Mouse (Mus musculus) gastrocnemius, adult 8-10 months (tissue): ENCODE measurements around the gene Spi1. TPM values are rescaled to one million over a fixed set of nuclear protein-coding genes. Genes with fewer than 3 reads are reported as not detected.
"Not testable (repeated sequence)": the region's sequence is repeated elsewhere in the genome, so short reads cannot be mapped to it uniquely, and the experiment has no call there.

Source experiments
- DNase-seq, 2 experiments: peaks; one replicate each; pipeline ENCODE4 v3.0.0; 2022; ENCODE audit warnings: low spot score in 2 of 2
- total RNA-seq, 4 experiments: library from RNA; stranded (reverse); gene quantifications; 2 replicates each; pipeline ENCODE4 v1.2.4; 2022

Spi1 gene
- total RNA-seq, 4 experiments from 2014 or later = 0.40 to 0.56 (median 0.44) TPM; not detected in 1

DNA sequence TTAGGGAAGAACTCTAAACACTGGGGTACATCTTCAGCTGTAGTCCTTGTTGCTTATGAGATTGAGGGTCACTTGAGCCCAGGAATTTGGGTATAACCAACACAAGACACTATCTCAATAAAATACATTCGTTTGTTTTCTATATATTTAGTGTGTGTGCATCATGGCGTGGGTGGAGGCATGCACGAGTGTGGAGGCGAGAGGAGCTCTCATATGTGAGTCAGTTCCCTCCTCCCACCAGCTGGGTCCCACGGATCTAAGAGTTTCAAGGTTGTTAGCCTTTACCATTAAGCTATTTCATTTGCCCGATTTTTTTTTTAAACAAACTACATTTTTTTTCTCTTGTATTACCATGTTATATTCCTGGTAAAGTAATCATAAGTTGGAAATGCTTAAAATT is 8.6 kb downstream of the Spi1 start:
- no peak for DNase-seq

DNA sequence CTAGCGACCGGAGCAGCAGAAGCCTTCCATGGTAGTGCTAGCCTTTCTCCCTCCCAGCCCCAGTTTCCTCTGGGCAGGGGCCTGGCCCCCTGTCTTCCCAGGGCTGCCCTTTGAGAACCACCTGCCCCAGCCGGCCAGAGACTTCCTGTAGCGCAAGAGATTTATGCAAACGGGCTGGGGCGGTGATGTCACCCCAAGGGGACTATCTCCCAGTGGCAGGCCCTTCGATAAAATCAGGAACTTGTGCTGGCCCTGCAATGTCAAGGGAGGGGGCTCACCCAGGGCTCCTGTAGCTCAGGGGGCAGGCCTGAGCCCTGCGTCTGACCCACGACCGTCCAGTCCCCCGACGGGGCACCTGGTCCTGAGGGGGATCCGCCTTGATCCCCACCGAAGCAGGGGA is 14.3 kb downstream of the Spi1 start:
- no peak for DNase-seq

DNA sequence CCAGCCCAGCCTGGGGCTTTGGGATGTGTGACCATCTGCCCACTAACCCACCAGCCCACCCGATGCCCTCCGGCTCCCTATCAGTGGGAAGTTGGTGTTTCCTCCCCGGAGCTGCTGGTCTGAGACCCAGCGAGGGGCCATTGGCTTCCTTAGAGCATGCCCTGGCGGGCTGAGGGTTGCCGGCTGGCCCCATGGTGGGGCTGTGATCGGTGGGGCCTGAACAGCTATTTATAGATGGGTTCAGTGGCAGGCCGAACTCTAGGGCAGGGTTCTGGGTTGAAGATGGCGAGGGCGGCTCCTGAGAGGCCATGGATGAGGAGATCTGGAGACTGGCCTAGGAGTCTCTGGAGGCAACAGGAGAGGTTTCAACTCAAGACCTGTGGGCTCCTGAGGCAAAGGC is 14.8 kb downstream of the Spi1 start:
- no peak for DNase-seq

DNA sequence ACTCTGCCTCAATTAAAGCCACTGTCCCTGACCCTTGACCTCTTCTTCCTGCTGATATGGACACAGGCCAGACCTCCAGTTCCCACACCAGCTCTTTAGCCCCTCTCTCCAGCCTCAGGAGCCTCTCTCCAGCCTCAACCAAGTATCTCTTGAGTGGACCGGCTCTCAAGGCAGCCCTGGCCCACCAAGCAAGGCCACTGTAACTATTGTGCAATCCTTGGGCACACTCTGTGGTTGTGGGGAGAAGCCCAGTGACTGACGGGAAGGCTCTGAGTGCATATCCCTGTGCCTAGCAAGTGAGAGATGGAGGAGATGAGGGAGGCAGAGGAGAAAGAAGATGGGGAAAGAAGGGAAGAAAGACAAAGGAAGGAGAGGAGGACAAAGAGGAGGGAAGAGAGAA is 16.0 kb downstream of the Spi1 start:
- no peak for DNase-seq

DNA sequence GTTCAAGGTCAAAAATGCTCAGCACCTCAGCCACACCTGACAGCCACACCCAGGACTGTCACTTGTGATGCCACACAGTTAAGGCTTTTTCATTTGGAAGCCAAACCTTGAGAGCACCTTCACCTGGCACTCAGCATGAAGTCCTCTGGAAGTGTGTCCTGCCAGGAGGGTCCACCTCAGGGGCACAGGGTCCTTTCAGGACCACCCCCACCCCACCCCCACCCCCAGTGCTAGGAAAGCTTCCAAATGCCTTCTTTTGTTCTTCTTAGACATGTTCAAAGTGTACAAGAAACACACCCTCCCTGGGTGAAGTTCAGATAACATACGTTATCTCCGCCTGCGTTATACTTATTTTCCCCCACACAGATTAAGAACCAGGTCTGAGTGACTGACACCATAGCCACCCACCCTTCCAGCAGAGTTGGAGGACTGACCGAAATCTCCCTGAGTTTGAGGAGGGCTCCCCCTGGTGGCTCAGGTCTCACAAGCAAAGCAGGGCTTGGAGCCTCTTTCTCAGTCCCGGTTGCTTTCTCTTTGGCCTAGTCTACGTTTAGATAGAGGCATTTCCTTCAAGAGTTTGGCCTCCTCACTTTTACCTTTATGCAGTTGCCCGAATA is 19.0 kb downstream of the Spi1 start:
- DNase-seq = peak; percentile 84 to 88

DNA sequence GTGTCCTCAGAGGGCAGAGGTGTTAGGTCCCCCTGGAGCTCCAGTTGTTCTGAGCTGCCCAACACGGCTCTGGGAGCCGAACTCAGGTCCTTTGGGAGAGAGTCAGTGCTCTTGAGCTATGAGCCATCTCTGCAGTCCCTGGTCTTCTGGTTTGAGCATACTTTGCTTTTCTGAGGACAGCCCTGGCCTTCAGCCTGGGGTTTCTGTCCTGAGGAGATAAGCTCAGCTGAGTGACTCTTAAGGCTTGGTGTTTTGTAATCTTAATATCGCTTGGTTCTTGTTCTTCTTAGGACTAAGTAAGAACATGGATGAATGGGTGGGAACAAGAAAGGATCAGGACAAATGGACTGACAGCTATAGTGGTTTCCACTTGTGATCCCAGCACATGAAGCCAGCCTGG is 26.0 kb downstream of the Spi1 start:
- DNase-seq = no peak

DNA sequence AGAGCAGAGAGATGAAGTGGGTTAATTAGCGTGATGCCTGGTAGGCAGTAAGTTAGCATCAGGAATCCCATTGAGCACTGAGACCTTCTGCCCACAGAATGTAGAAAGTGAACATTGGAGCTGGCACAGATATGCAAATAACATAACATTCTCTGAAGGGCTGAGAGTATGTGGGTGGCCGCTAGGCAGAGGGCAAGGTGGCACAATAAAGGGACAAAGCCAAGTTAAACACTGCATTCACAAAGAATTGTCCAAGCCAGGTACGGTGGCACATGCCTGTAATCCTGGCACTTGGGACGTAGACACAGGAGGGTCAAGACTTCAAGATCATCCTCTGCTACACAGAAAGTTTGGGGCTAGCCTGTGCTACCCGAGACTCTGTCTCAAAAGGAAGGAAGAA is 27.1 kb downstream of the Spi1 start:
- no peak for DNase-seq

DNA sequence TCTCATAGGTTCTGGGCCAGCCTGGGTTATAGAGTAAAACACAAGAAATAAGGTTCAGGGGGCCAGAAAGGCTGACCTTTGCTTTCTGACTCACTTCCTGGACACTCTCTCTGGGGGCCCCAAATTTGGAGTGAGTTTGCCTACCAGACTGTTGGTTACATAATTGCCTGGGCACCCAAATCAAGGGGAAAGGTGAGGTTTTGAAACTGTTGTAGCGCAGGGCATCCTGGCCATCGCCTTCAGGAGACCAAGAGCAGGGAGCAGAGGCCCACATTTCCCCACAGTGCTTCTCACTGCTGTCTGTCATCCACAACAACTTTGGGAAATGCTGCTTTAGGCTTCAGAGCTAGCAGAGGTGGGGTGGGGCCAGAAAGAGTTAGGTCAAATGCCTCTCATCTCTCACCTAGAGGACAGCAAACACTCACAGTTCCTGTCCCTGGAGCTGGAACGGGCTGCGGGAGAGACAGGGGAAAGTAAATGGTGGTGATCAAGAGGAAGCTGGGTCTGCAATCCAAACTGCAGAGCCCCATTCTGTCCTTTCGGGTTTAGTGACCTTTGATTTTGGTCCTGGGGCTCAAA is 27.7 kb downstream of the Spi1 start:
- no peak for DNase-seq

DNA sequence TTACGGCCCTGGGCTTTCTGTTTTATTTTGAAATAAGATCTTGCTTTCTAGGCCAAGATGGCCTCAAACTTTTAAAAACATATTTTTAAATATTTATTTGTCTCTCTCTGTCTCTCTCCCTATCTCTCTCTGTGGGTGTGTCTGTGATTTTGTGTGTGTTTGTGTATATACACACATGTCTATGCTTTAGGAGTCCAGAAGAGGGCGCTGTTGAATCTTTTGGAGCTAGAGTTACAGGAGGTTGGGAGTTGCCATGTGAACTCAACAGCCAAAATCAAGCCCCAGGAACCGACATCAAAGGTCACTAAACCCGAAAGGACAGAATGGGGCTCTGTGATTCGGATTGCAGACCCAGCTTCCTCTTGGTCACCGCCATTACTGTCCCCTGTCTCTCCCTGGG is 28.2 kb downstream of the Spi1 start:
- DNase-seq = no peak

DNA sequence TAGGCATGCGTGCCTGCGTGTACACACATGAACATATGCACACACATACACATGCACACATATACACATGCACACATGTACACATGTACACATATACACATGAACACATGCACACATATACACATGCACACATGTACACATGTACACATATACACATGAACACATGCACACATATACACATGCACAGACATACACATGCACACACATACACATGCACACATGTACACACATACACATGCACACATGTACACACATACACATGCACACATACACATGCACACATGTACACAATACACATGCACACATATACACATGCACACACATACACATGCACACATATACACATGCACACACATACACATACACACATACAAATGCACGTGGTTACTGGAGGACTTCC is 29.6 kb downstream of the Spi1 start:
- not testable (repeated sequence) for DNase-seq

DNA sequence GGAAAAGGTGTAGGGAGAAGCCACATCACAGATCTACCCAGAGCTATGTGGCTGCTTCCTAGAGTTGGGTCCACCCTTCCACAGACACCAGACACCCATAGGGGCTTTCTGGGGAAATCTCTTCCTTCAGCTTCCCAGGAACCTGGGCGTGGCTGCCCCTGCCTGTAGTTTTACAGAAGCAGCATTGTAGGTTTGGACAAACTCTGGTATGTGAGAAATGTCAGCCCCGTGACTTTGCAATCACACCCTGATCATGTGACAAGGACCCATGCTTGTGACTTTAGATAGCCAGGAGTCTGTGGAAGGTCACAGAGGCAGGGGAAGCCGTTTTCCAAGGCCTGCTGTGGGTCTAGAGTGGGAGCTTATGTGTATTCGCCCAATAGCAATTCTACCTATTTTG is 30.3 kb downstream of the Spi1 start:
- no peak for DNase-seq

DNA sequence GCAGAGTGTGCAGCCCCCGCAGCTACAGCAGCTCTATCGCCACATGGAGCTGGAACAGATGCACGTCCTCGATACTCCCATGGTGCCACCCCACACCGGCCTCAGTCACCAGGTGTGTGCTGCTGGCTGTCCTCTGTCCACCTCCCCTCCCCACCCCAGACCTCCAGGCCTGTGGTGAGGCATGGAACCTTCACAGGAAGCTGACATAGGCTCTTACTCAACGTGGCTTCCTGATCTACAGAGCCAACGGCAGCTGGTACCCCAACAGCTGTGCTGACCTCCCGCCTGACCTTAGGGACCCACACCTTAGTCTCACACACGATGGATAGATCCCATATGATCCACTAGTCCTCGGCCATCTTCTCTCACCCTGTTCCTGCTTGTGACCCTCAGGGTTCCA is 31.1 kb downstream of the Spi1 start:
- DNase-seq = no peak

DNA sequence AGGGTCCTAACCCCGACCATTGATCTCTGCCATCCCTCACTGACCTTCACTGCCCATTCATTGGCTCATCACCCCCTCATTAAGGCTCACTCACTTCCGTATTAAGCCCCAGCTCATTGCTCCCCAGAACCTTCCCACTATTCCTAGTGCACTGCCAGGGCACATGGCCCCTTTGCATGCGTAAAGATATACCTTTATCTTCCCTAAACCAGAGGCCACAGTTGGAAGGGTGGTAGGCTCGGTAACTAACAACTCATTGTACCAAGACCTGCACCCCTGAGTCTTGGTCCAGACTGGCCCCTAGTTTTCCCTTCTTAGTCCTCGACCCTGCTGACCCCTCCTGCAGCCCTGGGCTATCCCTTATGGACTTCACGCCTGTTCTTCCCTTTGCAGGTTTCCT is 31.7 kb downstream of the Spi1 start:
- no peak for DNase-seq

DNA sequence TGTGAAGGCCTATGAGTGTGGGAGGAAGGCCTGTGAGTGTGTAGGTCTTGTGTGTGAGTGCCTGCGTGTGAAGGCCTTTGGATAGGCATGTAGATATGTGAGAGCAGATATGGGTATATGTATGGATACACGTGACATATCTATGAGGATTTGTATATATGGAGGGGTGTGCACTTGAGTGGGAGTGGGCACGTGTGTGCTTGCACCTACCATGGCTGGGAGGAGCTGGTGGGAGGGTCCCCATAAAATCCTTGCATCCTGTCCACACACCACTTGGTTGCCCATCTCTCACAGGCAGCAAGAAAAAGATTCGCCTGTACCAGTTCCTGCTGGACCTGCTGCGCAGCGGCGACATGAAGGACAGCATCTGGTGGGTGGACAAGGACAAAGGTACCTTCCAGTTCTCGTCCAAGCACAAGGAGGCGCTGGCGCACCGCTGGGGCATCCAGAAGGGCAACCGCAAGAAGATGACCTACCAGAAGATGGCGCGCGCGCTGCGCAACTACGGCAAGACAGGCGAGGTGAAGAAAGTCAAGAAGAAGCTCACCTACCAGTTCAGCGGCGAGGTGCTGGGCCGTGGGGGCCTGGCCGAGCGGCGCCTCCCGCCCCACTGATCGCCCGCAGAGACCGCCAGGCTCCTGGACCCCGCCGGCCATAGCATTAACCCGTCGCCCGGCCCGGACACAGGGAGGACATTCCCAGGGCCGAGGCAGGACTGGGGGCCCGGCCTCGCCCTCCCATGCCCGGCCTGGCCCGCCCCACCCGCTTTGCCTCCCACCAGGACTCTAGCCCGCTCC is 32.8 kb downstream of the Spi1 start:
- peak; percentile 95 to 96 for DNase-seq

DNA sequence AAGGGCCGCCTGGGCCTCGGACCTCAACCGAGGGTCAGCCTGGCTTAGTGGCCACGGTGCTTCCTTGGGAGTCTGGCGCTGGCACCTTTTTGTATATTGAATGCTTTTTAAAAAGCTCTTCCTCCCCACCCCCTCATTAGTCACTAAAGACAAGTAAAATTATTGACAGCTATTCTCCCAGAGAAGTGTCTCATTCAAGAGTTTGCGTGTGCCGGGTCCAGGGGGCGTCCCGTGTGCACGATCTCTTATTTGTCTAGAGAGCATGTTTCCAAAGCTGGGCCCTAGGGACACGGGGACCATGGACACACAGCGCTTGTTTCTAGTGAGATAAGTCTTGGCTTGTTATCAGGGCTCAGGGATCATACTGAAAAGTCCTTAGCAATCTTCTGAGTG is 33.4 kb downstream of the Spi1 start:
- no peak for DNase-seq

DNA sequence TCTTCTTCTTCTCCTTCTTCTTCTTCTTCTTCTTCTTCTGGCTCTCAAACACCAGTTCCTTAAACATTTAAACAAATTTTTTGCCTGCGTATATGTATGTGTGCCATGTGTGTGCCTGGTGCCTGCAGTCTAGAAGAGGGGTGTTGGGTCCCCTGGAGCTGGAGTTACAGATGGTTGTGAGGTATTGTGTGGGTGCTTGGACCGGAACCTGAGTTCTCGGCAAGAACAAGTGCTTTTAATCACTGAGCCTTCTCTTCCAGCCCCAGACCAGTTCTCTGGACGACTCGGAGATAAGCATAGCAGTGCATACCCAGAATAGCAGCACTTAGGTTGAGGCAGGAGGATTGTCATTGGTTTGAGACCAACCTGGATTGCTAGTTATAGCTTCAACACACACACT is 34.7 kb downstream of the Spi1 start:
- no peak for DNase-seq

DNA sequence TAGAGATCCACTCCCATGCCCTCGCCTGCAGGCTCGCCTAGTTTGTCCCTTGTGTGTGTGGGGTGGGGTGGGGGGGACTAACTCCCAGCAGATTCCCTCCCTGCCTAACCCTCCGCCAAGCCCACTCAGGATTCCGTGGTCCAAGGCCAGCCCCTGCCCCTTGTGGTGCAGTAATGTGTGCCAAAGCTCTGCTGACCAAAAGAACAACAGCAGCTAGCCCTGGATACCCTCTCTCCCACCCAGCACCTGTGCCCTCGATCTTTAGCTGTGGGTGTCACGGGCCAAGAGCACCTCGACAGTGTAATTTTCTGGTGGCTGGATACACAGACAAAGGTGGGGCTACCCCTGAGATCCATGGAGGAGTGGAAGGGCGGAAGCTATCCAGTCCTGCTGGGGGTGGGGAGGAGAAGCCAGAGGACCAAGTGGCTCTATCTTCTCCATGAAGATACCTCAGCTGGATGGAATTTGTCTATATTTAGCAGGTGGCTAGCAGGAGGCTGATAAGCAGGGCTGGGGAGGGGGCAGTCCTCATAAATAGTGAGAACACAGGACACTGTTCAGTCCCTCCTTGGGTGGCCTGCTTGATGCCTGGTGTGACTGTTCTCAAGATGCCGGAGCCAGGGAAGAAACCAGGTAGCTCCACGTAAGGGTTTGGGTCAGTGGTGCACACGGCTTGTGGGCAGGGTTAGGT is 35.5 kb downstream of the Spi1 start, which contains the start of gene Mybpc3:
Gene Mybpc3, plus strand, starts transcription at position 560 of the 691 bp plus-strand sequence.
- no peak for DNase-seq

DNA sequence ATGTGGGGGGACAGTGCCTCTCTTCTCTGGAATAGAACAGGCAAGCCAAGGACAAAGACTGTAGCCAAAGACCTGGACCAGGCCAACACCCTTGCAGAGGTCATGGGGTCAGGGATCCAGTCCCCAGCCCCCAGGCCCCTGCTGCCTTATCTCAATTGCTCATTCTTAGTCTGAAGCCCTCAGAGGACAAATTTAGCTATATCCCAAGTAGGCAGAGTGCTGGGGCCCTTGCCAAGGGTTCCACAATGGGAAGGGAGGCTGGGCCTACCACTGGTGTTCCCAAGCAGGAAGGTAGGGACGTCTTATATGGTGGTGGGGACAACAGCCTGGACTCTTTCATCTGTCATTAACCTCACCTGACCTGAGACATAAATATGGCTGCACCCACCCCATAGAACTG is 36.5 kb downstream of the Spi1 start:
- DNase-seq = no peak

DNA sequence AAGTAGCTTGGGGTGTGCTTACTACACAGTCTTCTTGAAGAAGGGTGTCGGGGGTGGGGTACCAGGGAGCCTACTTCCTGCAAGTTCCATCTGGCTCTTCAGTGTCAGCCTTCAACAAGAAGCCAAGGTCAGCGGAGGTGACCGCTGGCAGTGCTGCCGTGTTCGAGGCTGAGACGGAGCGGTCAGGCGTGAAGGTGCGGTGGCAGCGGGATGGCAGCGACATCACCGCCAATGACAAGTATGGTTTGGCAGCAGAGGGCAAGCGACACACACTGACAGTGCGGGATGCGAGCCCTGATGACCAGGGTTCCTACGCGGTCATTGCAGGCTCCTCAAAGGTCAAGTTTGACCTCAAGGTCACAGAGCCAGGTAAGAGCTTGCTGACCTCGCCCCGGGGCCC is 36.9 kb downstream of the Spi1 start:
- DNase-seq = no peak

DNA sequence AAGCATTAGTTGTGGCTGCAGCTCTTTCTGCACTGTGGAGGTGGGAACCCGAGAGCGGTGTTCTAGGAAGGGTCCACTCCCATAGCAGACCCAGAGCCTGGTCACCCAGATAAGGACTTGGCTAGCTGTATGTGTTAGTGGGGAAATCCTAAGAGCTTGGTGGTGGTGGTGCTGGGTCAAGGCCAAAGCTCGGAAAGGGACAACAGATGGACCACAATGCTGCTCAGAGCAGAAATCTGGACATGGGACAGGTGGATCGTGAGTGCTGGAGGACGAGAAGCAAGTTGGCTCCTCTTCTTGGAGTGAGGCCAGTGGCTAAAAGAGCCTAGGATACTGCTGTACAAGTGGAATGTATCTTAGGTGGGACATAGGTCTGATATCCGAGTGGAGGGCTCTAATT is 37.4 kb downstream of the Spi1 start:
- DNase-seq = no peak

DNA sequence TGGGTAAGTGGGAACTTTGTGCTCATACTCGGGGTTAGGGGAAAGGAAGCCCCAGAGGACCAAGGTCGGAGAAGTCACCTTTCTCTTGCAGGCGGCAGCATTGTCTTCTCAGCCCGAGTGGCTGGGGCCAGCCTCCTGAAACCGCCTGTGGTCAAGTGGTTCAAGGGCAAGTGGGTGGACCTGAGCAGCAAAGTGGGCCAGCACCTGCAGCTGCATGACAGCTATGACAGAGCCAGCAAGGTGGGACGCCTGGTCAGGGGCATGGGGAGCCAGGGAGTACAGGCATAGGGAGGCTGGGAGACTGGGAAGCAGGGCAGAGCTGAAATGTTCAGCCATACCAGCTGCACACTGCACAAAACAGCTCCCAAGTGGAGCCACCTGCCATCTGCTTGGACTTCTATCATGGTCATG is 38.1 kb downstream of the Spi1 start:
- DNase-seq = no peak

DNA sequence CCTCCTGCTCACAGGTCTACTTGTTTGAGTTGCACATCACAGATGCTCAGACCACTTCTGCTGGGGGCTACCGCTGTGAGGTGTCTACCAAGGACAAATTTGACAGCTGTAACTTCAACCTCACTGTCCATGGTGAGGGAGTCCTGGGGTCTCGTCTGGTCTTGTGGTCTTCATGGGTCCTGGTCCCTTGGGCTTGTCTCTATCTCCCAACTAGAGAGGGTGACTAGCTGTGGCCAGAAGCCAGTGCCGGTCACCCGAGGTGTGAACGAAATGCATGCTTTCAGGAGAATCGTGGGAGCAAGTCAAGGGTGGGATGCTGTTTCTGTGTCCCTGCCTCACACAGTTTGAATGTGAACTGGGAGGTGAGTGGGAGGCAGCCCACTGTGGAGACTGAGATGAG is 38.8 kb downstream of the Spi1 start:
- no peak for DNase-seq
